Mouse (Mus musculus) olfactory bulb, adult 2 months (tissue): ENCODE results near the gene Desi1. TPM values are rescaled to one million over a fixed set of nuclear protein-coding genes. Genes with fewer than 3 reads are reported as not detected.
A peak's percentile ranks its signal among the peaks of the same experiment; 100 is the strongest.

Source experiments
- H3K27ac ChIP-seq: fragments of 200-500 bp; 2 replicates; pipeline ENCODE4 v1.5.1; 2012; ENCODE audit warnings: low read depth, low read length; ENCODE audit not compliant: insufficient read depth
- H3K4me1 ChIP-seq: fragments of 200-500 bp; 2 replicates; pipeline ENCODE4 v1.6.1; 2012; ENCODE audit warnings: low read length; ENCODE audit not compliant: control insufficient read depth, insufficient read depth
- H3K4me3 ChIP-seq: fragments of 200-500 bp; 2 replicates; pipeline ENCODE4 v1.5.1; 2012; ENCODE audit warnings: mild to moderate bottlenecking, low read depth, low read length, moderate library complexity; ENCODE audit not compliant: insufficient read depth
- CTCF ChIP-seq: fragments of 200-500 bp; IDR thresholded peaks from 2 replicates; pipeline ENCODE4 v1.5.1; 2012; ENCODE audit warnings: low read depth, mild to moderate bottlenecking, low read length, moderate library complexity; ENCODE audit not compliant: insufficient read depth
- POLR2A ChIP-seq: fragments of 200-500 bp; IDR thresholded peaks from 2 replicates; pipeline ENCODE4 v1.6.1; 2012; ENCODE audit warnings: mild to moderate bottlenecking, low read depth, low read length, moderate library complexity; ENCODE audit not compliant: insufficient read depth
- whole genome bisulfite sequencing: fragments of 180-500 bp; shearing (Covaris S2); methylation state at CpG from one replicate; pipeline ENCODE4 v1.1.7; 2018; 5-methylcytosine and 5-hydroxymethylcytosine counted together
- polyA plus RNA-seq: library from polyadenylated mRNA; stranded (reverse); fragments of >200 nt; gene quantifications from 2 replicates; pipeline ENCODE4 v1.2.4, GENCODE M21; 2012; ENCODE audit warnings: low replicate concordance; ENCODE audit not compliant: missing spikeins, insufficient read depth, insufficient read length

The Desi1 gene
- polyA plus RNA-seq, 1 experiment, result 107 TPM

GRCm38 (mm10) chr15:82052544-82052943 lies 18.9 kb upstream of the Desi1 start:
- Histone ChIP-seq H3K4me3 (no peak overlapping the region), H3K4me1 (no peaks in the 10 kb centered on the region), H3K27ac (no peak overlapping the region)
- WGBS, result 73% methylated on average over 5 of the region's 5 CpGs
- TF ChIP-seq POLR2A, result no peak

GRCm38 (mm10) chr15:82047080-82047883 lies 13.6 kb upstream of the Desi1 start, which contains the start of gene Snu13:
Gene Snu13, minus strand, starts transcription at chr15:82047598.
- H3K4me1 ChIP-seq, result peaks cover 8% of the 10 kb centered on the region
- peak within 1 kb of the TSS; percentile 66 for H3K27ac ChIP-seq
- H3K4me3 ChIP-seq, result peak within 1 kb of the TSS; percentile 93
- under 1% methylated on average over 74 of the region's 74 CpGs for WGBS
- TF ChIP-seq POLR2A, result peak; percentile 68; the same call in 1 of the 2 replicates
- TF ChIP-seq CTCF, result no peak

GRCm38 (mm10) chr15:82046246-82046891 lies 12.7 kb upstream of the Desi1 start:
- peaks cover 8% of the 10 kb centered on the region for H3K4me1 ChIP-seq
- TF ChIP-seq CTCF (no peak), POLR2A (no peak)
- H3K4me3 ChIP-seq, result peak overlapping the region; percentile 93
- 2% methylated on average over 26 of the region's 26 CpGs for WGBS
- no peak overlapping the region for H3K27ac ChIP-seq

GRCm38 (mm10) chr15:82044166-82044784 lies 10.6 kb upstream of the Desi1 start:
- H3K4me1 ChIP-seq, result peaks cover 8% of the 10 kb centered on the region
- WGBS, result 85% methylated on average over 7 of the region's 7 CpGs
- TF ChIP-seq POLR2A (no peak), CTCF (no peak)
- no peak overlapping the region for H3K27ac ChIP-seq
- H3K4me3 ChIP-seq, result no peak overlapping the region

GRCm38 (mm10) chr15:82040650-82041049 lies 7.0 kb upstream of the Desi1 start:
- 92% methylated on average over 1 of the region's 1 CpGs for WGBS
- Histone ChIP-seq H3K27ac (no peak overlapping the region), H3K4me1 (0 out of 2 replicates have a peak, but pooled peaks cover 2% of the 10 kb centered on the region), H3K4me3 (no peak overlapping the region)
- TF ChIP-seq POLR2A, result no peak
- no peak for TF ChIP-seq CTCF

GRCm38 (mm10) chr15:82035904-82036689 lies 2.4 kb upstream of the Desi1 start:
- H3K4me1 ChIP-seq, result no peaks in the 10 kb centered on the region
- H3K27ac ChIP-seq, result no peak overlapping the region
- no peak overlapping the region for H3K4me3 ChIP-seq
- TF ChIP-seq POLR2A, result no peak
- 78% methylated on average over 12 of the region's 12 CpGs for WGBS

- WGBS, result 86% methylated on average over 7 of the region's 7 CpGs
- no peak overlapping the region for H3K27ac ChIP-seq
- TF ChIP-seq CTCF, result no peak
- no peak for TF ChIP-seq POLR2A
Observed at GRCm38 (mm10) chr15:82032386-82032785, 1.3 kb downstream of the Desi1 start.

GRCm38 (mm10) chr15:82027726-82028125 lies 5.9 kb downstream of the Desi1 start:
- Histone ChIP-seq H3K4me1 (no peaks in the 10 kb centered on the region), H3K4me3 (no peak overlapping the region), H3K27ac (no peak overlapping the region)
- WGBS, result 92% methylated on average over 7 of the region's 7 CpGs
- TF ChIP-seq POLR2A (no peak), CTCF (no peak)

More at GRCm38 (mm10) chr15:82032386-82032785, 1.3 kb downstream of the Desi1 start:
- no peaks in the 10 kb centered on the region for H3K4me1 ChIP-seq
- H3K4me3 ChIP-seq, result no peak overlapping the region
